Mouse (Mus musculus) CH12F3 (cell line): ENCODE measurements around the gene Tmem150c.

Experiments
- in situ Hi-C: fragments of 300-500 bp; cut with MboI; formaldehyde crosslinking; loops from 2 replicates; pipeline ENCODE4 v1.14.3; 2020; ENCODE audit warnings: low sequenced_read_pairs

Gene Tmem150c

DNA sequence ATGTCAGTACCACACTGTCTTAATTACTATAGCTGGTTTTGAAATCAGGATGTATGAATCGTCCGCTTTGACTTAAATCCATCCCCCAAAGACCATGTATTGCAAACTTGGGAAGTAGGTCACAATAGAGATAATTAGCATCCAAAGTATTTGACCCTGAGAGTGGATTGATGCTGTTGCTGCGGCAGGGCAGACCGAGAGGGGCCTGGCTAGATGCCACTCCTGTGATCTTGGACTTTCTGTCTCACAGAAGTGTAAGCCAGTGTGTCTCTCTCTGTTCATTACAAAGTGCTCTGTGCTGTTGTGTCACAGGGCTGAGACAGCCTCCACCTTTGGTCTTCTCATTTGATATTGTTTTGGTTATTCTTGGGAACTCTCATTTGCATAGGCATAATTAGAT lies 12.5 kb upstream of the Tmem150c start:
- in situ Hi-C loops: no loop called here

DNA sequence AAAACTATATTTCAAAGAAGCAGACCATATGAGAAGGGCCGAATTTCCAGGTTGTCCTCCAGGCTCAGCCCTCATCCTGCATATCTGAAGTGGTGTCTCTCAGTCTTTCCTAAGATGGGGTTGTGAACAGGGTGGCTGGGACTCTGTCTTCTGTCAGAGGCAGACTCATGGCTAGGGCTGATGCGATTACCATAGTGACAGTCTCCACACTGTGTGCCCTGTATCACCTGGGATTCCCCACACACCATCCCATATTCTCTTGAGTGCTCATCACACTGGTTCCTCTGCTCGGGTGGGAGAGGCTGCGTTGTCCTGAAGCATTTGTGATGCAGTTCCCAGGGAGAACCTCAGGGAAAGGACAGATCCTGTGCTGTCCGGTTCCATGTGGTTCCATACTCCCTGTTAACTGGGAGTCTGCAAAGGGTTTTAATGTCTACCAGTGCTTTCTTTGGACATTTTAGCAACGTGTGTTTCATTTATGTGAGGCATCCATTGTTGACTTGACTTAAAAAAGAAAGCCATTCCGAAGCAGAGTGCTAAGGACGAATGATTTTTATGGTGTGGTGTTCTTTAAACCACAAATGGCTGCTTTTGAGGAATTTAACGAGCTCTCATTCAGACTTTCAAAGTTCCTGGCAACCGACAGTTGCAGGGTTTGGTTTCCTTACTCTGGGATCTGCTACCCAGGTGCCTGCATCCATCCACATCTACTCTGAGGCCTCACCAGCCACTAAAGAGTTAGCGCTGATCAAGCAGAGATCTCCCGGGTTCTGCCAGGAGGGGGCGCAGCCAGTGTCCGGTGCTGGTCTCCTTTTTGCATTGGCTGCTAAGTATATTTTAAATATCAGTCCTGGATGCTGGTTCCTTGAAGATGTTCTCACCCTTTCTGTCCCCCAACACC lies 7.2 kb upstream of the Tmem150c start:
- in situ Hi-C loops: no loop called here

GRCm38 (mm10) chr5:100163368-100163767 lies 3.8 kb upstream of the Tmem150c start:
- in situ Hi-C loops: no loop called here

- in situ Hi-C loops: no loop called here
Measured at GRCm38 (mm10) chr5:100162857-100163256, 3.2 kb upstream of the Tmem150c start.

DNA sequence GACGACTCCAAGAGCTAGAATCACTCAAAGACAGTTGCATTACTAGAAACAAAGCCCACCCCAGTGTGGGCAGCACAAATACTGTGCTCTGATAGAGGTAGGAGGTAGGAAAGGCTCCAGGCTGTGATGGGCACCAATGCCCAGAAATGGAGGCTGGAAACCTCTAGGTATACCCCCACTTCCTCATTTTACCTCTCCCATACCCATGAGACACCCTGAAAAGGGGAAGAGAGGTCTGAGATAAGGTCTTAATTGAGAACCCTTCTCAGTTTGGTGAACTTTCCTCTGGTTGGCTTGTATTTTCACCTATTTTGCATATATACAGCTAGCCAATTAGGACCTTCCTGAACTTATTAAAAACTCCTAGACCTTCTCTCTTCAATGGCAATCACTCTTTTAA lies 2.4 kb upstream of the Tmem150c start:
- in situ Hi-C loops: no loop called here

DNA sequence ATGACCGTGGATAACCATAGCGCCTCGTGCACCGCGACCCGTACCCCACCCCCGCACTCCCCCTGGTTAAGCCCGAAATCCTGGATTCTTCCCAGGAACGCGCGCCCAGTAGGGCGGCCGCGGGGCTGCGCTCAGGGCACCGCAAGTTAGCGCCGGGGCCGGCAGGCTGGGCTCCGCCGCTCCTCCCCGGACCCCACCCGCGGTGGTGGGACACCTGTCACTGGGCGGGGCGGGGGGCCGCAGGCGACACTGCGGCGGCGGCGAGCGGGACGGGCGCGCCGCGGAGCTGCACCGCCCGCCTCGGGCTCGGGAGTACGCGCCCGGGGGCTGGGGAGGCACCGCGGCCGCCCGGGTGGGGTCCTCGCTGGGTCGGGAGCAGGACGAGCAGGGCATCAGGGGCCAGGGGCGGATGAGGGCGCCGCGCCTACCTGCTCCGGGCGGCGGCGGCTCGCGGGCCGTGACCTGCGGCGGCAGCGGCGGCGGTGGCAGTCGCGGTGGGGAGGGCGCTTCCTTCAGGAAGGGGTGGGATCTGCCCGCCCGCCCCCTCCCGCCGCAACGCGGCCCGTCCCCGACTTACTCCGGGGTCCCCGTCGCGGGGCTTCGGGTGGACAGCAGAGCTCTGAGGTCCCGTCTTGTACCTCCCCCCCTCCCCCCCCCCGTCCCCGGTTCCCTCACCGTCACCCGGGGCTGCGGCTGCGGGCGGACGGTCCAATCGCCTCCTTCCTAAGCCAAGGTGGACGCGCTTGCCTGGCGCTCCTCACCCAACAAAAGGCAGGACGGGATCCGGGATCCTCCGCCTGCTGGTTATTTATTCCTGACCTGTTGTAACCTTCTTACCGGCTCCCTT lies 594 bp downstream of the Tmem150c start:
- in situ Hi-C loops: no loop called here

GRCm38 (mm10) chr5:100158301-100158700 lies 1.3 kb downstream of the Tmem150c start:
- in situ Hi-C loops: no loop called here

- in situ Hi-C loops: no loop called here
Measured at GRCm38 (mm10) chr5:100155646-100156045, 4.0 kb downstream of the Tmem150c start.

DNA sequence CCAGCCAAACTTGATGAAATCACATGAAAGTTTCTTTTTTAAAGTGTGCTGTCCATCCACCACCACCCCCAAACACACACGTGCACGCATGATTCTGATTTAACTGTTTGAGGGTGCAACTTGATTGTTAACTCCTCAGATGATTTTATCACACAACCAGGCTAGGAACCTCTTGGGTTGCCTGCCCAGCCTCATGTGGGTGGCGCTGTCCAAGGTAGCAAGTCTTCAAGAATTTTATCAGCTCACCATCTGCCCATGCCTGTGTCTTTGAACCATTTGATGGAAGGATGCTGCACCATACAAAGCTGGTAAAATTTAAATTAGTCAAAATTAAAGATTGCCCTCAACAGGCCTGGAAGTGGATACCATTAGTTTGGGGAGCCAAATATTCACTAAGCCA lies 9.6 kb downstream of the Tmem150c start:
- in situ Hi-C loops: no loop called here

GRCm38 (mm10) chr5:100144836-100145235 lies 14.8 kb downstream of the Tmem150c start:
- in situ Hi-C loops: no loop called here

- in situ Hi-C loops: no loop called here
Measured at GRCm38 (mm10) chr5:100127283-100127682, 32.3 kb downstream of the Tmem150c start.

DNA sequence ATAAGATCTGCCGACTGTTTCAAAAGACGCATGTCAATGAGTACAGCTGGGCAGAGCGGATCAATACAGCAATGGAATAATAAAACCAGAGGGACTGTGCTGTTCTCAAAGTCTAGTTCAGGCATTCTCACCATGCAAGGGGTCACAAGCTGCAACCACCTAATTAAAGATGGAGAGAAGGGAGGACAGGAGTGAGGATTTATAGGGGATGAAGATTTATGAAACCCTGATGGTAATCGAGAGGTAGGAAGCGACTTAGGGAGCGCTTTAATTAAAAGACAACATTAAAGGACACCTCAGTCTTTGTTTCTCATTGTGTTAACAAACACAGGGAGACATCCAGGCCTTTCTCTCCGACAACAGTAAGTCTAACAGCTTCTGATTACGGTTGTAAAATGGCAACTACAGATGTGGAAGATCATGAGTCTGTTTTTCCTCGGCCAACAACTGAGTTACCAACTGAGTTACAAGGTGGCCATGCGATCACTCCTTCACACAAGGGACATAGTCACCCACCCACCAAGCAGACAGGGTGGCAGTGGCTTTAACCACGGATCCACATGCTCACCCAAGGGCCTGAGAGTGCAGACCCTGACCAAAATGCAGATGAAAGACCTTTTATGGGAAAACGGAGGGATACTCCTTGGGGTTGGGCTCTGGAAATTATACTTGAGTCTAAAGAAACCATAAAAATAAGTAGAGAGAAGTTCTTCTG lies 34.0 kb downstream of the Tmem150c start:
- in situ Hi-C loops: no loop called here

DNA sequence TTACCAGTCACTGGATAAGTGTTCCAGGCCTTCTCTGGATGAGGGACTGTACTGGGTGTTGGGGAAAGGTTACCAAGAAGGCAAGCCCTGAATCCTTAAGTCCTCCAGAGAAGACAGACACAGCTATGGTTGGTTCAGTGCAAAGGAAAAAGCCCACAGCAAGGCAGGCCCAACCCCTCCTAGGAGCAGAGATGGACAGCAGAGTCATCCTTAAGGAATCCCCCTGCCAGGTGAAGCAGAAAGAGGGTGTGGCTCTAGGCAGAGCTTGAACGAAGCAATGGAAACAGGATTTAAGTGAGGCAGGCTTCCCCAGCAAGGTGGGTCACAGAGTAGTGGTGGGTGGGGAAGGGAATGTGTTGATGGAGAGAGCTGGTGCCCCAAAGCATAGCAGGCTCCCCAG lies 35.1 kb downstream of the Tmem150c start:
- in situ Hi-C loops: no loop called here

GRCm38 (mm10) chr5:100123283-100123682 lies 36.3 kb downstream of the Tmem150c start:
- in situ Hi-C loops: no loop called here

- in situ Hi-C loops: no loop called here
Measured at GRCm38 (mm10) chr5:100121170-100121569, 38.4 kb downstream of the Tmem150c start.

GRCm38 (mm10) chr5:100120711-100121141 lies 38.9 kb downstream of the Tmem150c start:
- in situ Hi-C loops: no loop called here

- in situ Hi-C loops: no loop called here
Measured at GRCm38 (mm10) chr5:100119331-100119730, 40.3 kb downstream of the Tmem150c start.

DNA sequence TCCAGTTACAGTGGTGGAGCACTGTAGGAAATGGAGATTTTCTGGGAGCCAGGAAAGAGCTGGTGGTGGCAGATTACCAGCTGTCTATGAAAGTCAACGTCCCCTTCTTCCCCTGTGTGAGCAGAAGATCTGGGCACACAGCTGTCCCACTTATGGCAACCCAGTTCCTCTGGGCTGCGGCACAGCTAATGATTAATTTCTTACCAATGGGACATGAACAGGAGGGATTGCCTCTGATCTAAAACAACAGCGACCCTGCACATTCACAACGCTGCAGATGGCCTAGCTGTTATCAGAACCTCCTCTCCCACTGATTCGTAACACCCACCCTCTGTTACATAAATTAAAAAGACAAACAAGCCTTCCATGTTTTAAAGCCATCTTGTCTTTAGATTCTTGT lies 46.2 kb downstream of the Tmem150c start:
- in situ Hi-C loops: no loop called here

- in situ Hi-C loops: no loop called here
Measured at GRCm38 (mm10) chr5:100110581-100110980, 49.0 kb downstream of the Tmem150c start.

DNA sequence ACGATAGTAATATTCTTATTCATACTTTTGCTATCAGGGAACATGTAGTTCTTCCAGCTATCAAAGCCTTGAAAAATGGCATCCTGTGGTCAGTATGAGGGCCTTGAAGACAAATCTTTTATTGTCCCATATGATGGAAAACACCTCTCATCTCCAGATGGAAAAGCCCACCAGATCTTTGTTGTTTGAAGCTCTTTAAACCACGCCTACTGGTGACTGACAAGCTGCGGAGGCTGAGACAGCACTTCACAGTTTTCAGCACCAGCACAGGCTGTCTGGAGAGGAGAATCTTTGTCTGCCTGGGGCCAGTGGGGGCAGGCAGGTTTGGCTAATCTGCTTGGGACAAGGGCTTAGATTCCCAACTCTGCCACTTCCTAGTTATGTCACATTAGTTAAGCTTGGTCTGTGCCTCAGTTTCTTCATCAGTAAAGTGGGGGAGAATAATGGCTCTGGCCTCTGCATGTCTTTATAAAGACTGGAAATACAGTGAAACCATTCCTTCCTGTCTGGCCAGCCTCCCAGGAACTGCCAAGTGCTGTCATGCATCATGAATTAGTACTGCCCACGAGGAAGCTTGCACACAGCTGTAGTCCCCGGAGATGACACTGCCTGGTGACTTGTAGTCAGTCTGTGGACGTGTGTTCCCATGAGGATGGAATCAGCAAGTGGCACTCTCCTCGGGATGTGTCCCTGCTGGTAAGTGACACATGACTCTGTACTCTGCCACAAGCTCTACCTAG lies 49.9 kb downstream of the Tmem150c start:
- in situ Hi-C loops: no loop called here
